Mouse (Mus musculus) heart, postnatal 0 days (tissue): ENCODE data around the gene Bola2.
A peak's percentile ranks its signal among the peaks of the same experiment; 100 is the strongest.

Experiments used
- CTCF ChIP-seq: IDR thresholded peaks from 2 replicates; pipeline ENCODE4 v1.5.1; 2016; ENCODE audit warnings: antibody characterized with exemption, control low read depth, low read depth
- EP300 ChIP-seq: IDR thresholded peaks from 2 replicates; pipeline ENCODE4 v1.6.1; 2016; ENCODE audit warnings: antibody characterized with exemption, low read depth

- no peak for TF ChIP-seq CTCF
- peak; percentile 75; the same call in 1 of the 2 replicates for TF ChIP-seq EP300
Measured at GRCm38 (mm10) chr7:126676207-126676606, 19.0 kb upstream of the Bola2 start, which contains the start of gene Sult1a1.
